Mouse (Mus musculus) c-Kit-negative CD71-positive TER-119-positive erythroid progenitor cells, embryonic 14.5 days (primary cell): ENCODE results near the gene Cav1.

Source experiments
- DNase-seq: peaks from one replicate; pipeline ENCODE4 v3.0.0-alpha.2; 2013; ENCODE audit warnings: low read depth, low spot score

Cav1 gene

GRCm38 (mm10) chr6:17305954-17306601 is at the start of gene Cav1:
Cav1 (plus strand) TSS chr6:17306335.
- DNase-seq, result no peak

- no peak for DNase-seq
Observed at GRCm38 (mm10) chr6:17258142-17258541, 48.0 kb upstream of the Cav1 start.

GRCm38 (mm10) chr6:17258911-17259310 is 47.2 kb upstream of the Cav1 start:
- no peak for DNase-seq

- DNase-seq, result no peak
Observed at GRCm38 (mm10) chr6:17262786-17263185, 43.3 kb upstream of the Cav1 start.

GRCm38 (mm10) chr6:17265043-17265442 is 41.1 kb upstream of the Cav1 start:
- no peak for DNase-seq

- no peak for DNase-seq
Observed at GRCm38 (mm10) chr6:17266466-17266865, 39.7 kb upstream of the Cav1 start.

GRCm38 (mm10) chr6:17278366-17278765 is 27.8 kb upstream of the Cav1 start:
- no peak for DNase-seq

- no peak for DNase-seq
Observed at GRCm38 (mm10) chr6:17280939-17281756, 25.0 kb upstream of the Cav1 start, which contains the start of gene Cav2. Cav2 (plus strand) TSS chr6:17281185.

GRCm38 (mm10) chr6:17281757-17282092 is 24.4 kb upstream of the Cav1 start:
- DNase-seq, result no peak

GRCm38 (mm10) chr6:17282159-17282558 is 24.0 kb upstream of the Cav1 start:
- no peak for DNase-seq

- DNase-seq, result no peak
Observed at GRCm38 (mm10) chr6:17283834-17284233, 22.3 kb upstream of the Cav1 start.

GRCm38 (mm10) chr6:17286381-17286780 is 19.8 kb upstream of the Cav1 start:
- DNase-seq, result no peak

GRCm38 (mm10) chr6:17295116-17295515 is 11.0 kb upstream of the Cav1 start:
- DNase-seq, result no peak

- no peak for DNase-seq
Observed at GRCm38 (mm10) chr6:17306602-17307325, 629 bp downstream of the Cav1 start.

- no peak for DNase-seq
Observed at GRCm38 (mm10) chr6:17307461-17308115, 1.5 kb downstream of the Cav1 start.

GRCm38 (mm10) chr6:17308661-17309060 is 2.5 kb downstream of the Cav1 start:
- DNase-seq, result no peak

GRCm38 (mm10) chr6:17309260-17309659 is 3.1 kb downstream of the Cav1 start:
- no peak for DNase-seq

GRCm38 (mm10) chr6:17314241-17314640 is 8.1 kb downstream of the Cav1 start:
- DNase-seq, result no peak

- DNase-seq, result no peak
Observed at GRCm38 (mm10) chr6:17314659-17315616, 8.8 kb downstream of the Cav1 start.

- DNase-seq, result no peak
Observed at GRCm38 (mm10) chr6:17316294-17317166, 10.4 kb downstream of the Cav1 start.
